Mouse (Mus musculus): ENCODE measurements around the gene Pm20d1.

Gene Pm20d1

GRCm38 (mm10) chr1:131830561-131830960 is 33.4 kb downstream of the Pm20d1 start:
- peak; percentile 37 for DNase-seq

- DNase-seq, result no peak
Measured at GRCm38 (mm10) chr1:131830971-131831641, 33.9 kb downstream of the Pm20d1 start.

- DNase-seq, result no peak
Measured at GRCm38 (mm10) chr1:131837035-131837434, 39.9 kb downstream of the Pm20d1 start.

- DNase-seq, result no peak
Measured at GRCm38 (mm10) chr1:131838542-131838941, 41.4 kb downstream of the Pm20d1 start.

- peak; percentile 53 for DNase-seq
Measured at GRCm38 (mm10) chr1:131839279-131839678, 42.1 kb downstream of the Pm20d1 start.

GRCm38 (mm10) chr1:131842221-131842620 is 45.0 kb downstream of the Pm20d1 start:
- DNase-seq, result no peak

- DNase-seq, result peak; percentile 60
Measured at GRCm38 (mm10) chr1:131843758-131844157, 46.6 kb downstream of the Pm20d1 start.

GRCm38 (mm10) chr1:131844883-131845282 is 47.7 kb downstream of the Pm20d1 start:
- peak; percentile 54 for DNase-seq

GRCm38 (mm10) chr1:131846255-131846654 is 49.1 kb downstream of the Pm20d1 start:
- peak; percentile 84 for DNase-seq

- no peak for DNase-seq
Measured at GRCm38 (mm10) chr1:131861811-131862210, 64.6 kb downstream of the Pm20d1 start.

- no peak for DNase-seq
Measured at GRCm38 (mm10) chr1:131865596-131865995, 68.4 kb downstream of the Pm20d1 start.

- DNase-seq, result no peak
Measured at GRCm38 (mm10) chr1:131866304-131866999, 69.3 kb downstream of the Pm20d1 start.

GRCm38 (mm10) chr1:131867093-131867945 is 70.1 kb downstream of the Pm20d1 start, which contains the start of gene Rab29:
Gene Rab29, plus strand, starts transcription at chr1:131867224.
- DNase-seq, result peak; percentile 79

GRCm38 (mm10) chr1:131867946-131868290 is 70.7 kb downstream of the Pm20d1 start:
- no peak for DNase-seq

- DNase-seq, result no peak
Measured at GRCm38 (mm10) chr1:131869561-131869960, 72.4 kb downstream of the Pm20d1 start.
